Mouse (Mus musculus) T-helper 2 cell (primary cell): Measurements from ENCODE around the gene Olfr943.

Experiments used
- in situ Hi-C: fragments of 300-600 bp; cut with MboI, MseI; formaldehyde crosslinking; loops from one replicate; pipeline ENCODE4 v1.15.1; 2025; ENCODE audit warnings: high pct_unique_total_duplicates

The Olfr943 gene

DNA sequence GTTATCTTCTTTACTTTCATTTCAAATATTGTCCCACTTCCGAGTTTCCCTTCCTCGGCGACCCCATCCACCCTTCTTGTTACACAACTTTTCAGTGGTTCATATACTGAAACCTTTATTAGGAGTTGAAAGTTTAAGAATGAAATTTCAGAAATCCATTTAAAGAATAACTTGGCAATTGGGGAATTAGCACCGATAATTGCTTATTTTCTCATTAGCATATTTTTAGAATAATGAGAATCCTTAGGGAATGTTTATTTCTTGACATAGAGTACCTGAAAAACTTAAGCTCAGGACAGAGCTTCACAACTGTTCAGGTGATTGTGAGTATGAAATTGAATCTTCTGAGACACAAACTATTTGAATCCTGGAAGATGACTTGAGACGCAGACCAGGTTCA is at the start of gene Olfr943:
Gene Olfr943 (plus strand): TSS at position 301 of the 400 bp plus-strand sequence.
- in situ Hi-C loops = no loop called here

DNA sequence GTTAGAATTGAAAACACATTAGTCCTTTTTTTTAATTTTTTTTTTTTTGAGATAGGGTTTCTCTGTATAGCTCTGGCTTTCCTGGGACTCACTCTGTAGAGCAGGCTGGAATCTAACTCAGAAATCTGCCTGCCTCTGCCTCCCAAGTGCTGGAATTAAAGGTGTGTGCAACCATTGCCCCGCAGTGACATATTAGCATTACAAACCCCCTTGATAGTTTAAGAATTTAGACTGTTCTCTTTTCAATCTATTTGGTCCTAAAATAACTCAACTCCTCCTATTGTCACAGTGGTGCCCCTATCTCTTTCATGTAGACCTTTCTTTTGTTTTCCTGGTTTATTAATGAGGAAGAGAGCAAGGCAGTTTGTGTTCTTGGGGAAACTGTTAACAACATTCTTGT is 38.8 kb upstream of the Olfr943 start:
- in situ Hi-C loops = no loop called here

DNA sequence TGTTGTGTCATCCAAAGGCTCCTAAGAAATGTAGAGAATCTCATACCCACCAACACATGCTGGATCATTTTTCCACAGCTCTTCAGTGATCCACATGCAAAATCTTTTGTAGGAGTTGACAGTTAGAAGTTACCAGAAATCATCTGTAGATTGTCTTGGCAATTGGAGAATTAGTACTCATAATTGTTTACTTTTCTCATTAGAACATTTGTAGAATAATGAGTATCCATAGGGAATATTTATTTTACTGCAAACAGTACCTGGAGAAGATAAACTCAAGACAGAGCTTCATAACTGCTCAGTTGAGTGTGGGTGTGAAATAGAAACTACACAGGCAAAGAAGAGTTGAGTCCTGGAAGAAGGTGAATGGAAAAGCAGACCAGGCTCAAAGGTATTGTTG is 38.3 kb upstream of the Olfr943 start, which contains the start of gene Olfr27:
Gene Olfr27 (plus strand): TSS at position 301 of the 400 bp plus-strand sequence.
- in situ Hi-C loops = no loop called here

DNA sequence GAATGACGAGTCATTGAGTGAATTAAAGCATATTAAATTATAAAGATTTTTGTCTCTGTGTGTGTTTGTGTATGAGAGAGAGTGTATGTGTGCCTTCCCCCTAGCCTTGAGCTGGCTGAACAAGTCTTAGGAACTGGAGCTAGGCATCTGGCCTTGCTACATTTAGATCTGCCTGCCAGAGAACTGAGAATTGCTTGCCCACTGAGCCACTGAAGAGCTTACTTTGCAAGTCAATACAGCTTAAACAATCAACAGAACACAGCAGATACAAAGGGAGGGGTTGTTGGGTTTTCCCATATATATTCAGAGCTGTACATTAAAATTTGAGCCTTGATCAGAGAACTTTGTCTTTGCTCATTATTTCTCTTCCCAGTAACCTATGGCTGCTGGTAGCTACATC is 13.7 kb upstream of the Olfr943 start:
- in situ Hi-C loops = no loop called here

DNA sequence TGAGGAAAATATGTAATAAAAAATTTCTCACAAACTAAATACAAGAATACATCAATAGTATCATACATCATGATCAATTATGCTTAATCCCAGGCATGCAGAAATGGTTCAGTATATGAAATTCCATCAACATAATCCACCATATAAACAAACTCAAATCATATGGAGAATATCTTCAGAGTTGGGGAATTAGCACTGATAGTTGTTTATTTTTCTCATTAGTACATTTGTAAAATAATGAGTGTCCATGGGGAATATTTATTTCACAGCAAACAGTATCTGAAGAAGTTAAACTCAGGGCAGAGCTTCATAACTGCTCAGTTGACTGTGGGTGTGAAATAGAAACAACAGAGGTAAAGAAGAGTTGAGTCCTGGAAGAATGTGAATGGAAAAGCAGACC is 35.5 kb downstream of the Olfr943 start, which contains the start of gene Olfr944:
Gene Olfr944 (plus strand): TSS at position 301 of the 400 bp plus-strand sequence.
- in situ Hi-C loops = no loop called here
